Mouse (Mus musculus): ENCODE results near the gene Repin1. TPM values are rescaled to one million over a fixed set of nuclear protein-coding genes. Genes with fewer than 3 reads are reported as not detected.

Repin1 gene
- polyA plus RNA-seq, 1 experiment = 34.2 TPM

- TF ChIP-seq CTCF (IDR thresholded peaks at IDR 0.05; ENCODE audit: insufficient read depth, low read length) (no peak), POLR2A (IDR thresholded peaks at IDR 0.05; ENCODE audit: borderline replicate concordance, extremely low read depth, low read depth, low read length) (no peak)
- H3K4me1 ChIP-seq (ENCODE audit: control insufficient read depth, insufficient read depth, low read length) = peaks cover 2% of the 10 kb centered on the region; the same call in 1 of the 2 replicates
- H3K4me3 ChIP-seq (replicated peaks; ENCODE audit: extremely low read depth, low read depth, low read length) = no peak overlapping the region
- 36% methylated on average over 10 of the region's 10 CpGs for whole genome bisulfite sequencing
- DNase-seq = no peak
Measured at GRCm38 (mm10) chr6:48573280-48573679, 20.4 kb upstream of the Repin1 start.

GRCm38 (mm10) chr6:48573981-48574380 lies 19.7 kb upstream of the Repin1 start:
- H3K4me3 ChIP-seq (replicated peaks; ENCODE audit: extremely low read depth, low read depth, low read length) = no peak overlapping the region
- TF ChIP-seq CTCF (IDR thresholded peaks at IDR 0.05; ENCODE audit: insufficient read depth, low read length) (no peak), POLR2A (IDR thresholded peaks at IDR 0.05; ENCODE audit: borderline replicate concordance, extremely low read depth, low read depth, low read length) (no peak)
- 69% methylated on average over 3 of the region's 3 CpGs for WGBS
- DNase-seq = no peak
- no peaks in the 10 kb centered on the region for H3K4me1 ChIP-seq (ENCODE audit: control insufficient read depth, insufficient read depth, low read length)

DNA sequence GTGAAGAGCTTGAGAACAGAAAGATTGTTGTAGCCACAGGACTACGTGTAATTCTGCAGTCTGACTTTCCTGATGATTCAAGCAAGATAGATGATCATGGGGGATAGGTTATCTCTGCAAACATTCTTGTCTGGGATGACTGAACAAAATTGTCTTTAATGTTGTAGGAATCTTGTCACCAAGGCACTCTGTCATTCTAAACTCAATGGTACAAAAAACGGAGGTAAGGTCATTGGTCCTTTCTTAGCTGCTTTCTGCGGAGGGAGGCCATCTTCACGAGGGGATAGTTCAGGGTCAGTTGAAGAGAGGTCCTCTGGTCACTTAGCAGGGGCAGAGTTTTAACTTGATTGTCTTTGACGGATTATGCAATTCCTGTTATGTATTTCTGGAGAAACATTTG lies 14.9 kb upstream of the Repin1 start:
- WGBS = 27% methylated on average over 5 of the region's 5 CpGs
- TF ChIP-seq CTCF (IDR thresholded peaks at IDR 0.05; ENCODE audit: insufficient read depth, low read length) (no peak), POLR2A (IDR thresholded peaks at IDR 0.05; ENCODE audit: borderline replicate concordance, extremely low read depth, low read depth, low read length) (no peak)
- no peaks in the 10 kb centered on the region for H3K4me1 ChIP-seq (ENCODE audit: control insufficient read depth, insufficient read depth, low read length)
- no peak for DNase-seq
- no peak overlapping the region for H3K4me3 ChIP-seq (replicated peaks; ENCODE audit: extremely low read depth, low read depth, low read length)

GRCm38 (mm10) chr6:48579215-48579648 lies 14.5 kb upstream of the Repin1 start:
- no peak overlapping the region for H3K4me3 ChIP-seq (replicated peaks; ENCODE audit: extremely low read depth, low read depth, low read length)
- no peak for DNase-seq
- WGBS = 12% methylated on average over 5 of the region's 5 CpGs

DNA sequence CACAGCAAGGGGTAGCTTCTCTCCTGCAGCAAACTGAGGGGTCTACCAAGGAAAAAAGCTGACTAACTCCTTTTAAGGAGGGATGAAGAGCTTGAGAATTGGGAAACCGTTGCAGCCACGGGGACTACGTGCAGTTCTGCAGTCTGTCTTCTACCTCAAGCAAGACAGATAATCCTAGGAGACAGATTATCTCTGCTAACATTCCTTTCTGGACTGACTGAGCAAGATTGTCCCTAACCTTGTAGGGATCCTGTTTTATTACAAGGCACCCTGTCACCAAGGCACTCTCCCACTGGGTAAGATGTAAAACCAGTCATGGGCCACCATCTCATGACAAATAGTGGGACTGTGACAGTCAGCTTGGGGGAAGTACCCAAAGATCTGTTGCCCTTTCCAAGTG lies 12.4 kb upstream of the Repin1 start:
- Histone ChIP-seq H3K4me1 (ENCODE audit: control insufficient read depth, insufficient read depth, low read length) (no peaks in the 10 kb centered on the region), H3K4me3 (replicated peaks; ENCODE audit: extremely low read depth, low read depth, low read length) (no peak overlapping the region)
- DNase-seq = no peak
- TF ChIP-seq POLR2A (IDR thresholded peaks at IDR 0.05; ENCODE audit: borderline replicate concordance, extremely low read depth, low read depth, low read length) (no peak), CTCF (IDR thresholded peaks at IDR 0.05; ENCODE audit: insufficient read depth, low read length) (no peak)
- 41% methylated on average over 3 of the region's 3 CpGs for WGBS

More at GRCm38 (mm10) chr6:48579215-48579648, 14.5 kb upstream of the Repin1 start:
- no peaks in the 10 kb centered on the region for H3K4me1 ChIP-seq (ENCODE audit: control insufficient read depth, insufficient read depth, low read length)
- no peak for TF ChIP-seq POLR2A (IDR thresholded peaks at IDR 0.05; ENCODE audit: borderline replicate concordance, extremely low read depth, low read depth, low read length)
- TF ChIP-seq CTCF (IDR thresholded peaks at IDR 0.05; ENCODE audit: insufficient read depth, low read length) = no peak

GRCm38 (mm10) chr6:48582037-48582436 lies 11.6 kb upstream of the Repin1 start:
- Histone ChIP-seq H3K4me3 (replicated peaks; ENCODE audit: extremely low read depth, low read depth, low read length) (no peak overlapping the region), H3K4me1 (ENCODE audit: control insufficient read depth, insufficient read depth, low read length) (no peaks in the 10 kb centered on the region)
- DNase-seq = no peak
- TF ChIP-seq POLR2A (IDR thresholded peaks at IDR 0.05; ENCODE audit: borderline replicate concordance, extremely low read depth, low read depth, low read length) (no peak), CTCF (IDR thresholded peaks at IDR 0.05; ENCODE audit: insufficient read depth, low read length) (no peak)
- 75% methylated on average over 3 of the region's 3 CpGs for WGBS

DNA sequence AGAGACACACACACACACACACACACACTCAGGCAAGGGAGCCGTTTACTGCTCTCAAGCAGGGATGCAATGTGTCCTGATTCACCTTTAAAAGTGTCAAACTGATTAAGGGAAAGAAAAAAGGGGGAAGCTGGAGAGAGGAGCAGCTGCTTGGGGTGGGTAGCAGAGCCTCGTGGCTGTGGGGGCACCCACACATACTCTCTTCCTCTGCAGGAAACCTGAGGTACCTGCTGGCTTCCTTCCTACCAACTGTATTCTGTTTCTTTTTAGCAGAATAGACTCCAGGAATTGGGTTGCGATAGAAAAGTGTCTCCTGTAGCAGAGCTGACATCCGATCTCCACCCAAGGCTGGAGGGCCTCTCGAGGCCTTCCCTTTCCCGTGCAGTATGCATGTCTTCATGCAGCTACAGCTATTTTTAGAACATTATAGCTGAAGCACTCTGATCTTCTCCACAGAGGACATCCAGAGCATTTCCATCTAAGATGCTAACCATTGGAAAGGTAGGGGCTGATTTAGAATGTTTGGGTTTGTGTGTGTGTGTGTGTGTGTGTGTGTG lies 4.4 kb upstream of the Repin1 start, which contains the start of gene Gm45021:
Gene Gm45021, plus strand, starts transcription at position 417 of the 557 bp plus-strand sequence.
- Histone ChIP-seq H3K4me1 (ENCODE audit: control insufficient read depth, insufficient read depth, low read length) (no peaks in the 10 kb centered on the region), H3K4me3 (replicated peaks; ENCODE audit: extremely low read depth, low read depth, low read length) (no peak within 1 kb of the TSS)
- WGBS = 17% methylated on average over 6 of the region's 6 CpGs
- DNase-seq = no peak
- TF ChIP-seq CTCF (IDR thresholded peaks at IDR 0.05; ENCODE audit: insufficient read depth, low read length) = no peak
- no peak for TF ChIP-seq POLR2A (IDR thresholded peaks at IDR 0.05; ENCODE audit: borderline replicate concordance, extremely low read depth, low read depth, low read length)

GRCm38 (mm10) chr6:48591221-48591845 lies 2.4 kb upstream of the Repin1 start:
- TF ChIP-seq POLR2A (IDR thresholded peaks at IDR 0.05; ENCODE audit: borderline replicate concordance, extremely low read depth, low read depth, low read length) = no peak
- no peak for TF ChIP-seq CTCF (IDR thresholded peaks at IDR 0.05; ENCODE audit: insufficient read depth, low read length)
- WGBS = 82% methylated on average over 3 of the region's 3 CpGs

DNA sequence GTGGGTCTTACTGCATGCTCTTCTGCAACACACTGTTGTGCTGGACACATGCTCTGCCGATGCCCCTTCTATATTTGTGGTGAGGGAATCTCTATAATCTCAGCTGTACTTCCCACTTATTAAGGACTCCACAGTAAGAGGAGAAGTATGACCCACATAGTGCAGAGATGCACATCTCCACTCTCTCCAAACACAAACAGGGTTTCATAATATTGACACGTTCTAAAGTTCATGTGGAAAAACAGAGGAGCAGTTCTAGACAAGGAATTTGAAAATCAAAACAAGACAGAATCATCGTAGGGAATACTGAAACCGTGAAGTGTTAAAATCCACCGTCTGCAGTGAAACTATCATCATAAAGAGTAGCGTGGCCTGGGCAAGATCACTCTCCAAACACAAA lies 1.8 kb upstream of the Repin1 start:
- TF ChIP-seq POLR2A (IDR thresholded peaks at IDR 0.05; ENCODE audit: borderline replicate concordance, extremely low read depth, low read depth, low read length) (no peak), CTCF (IDR thresholded peaks at IDR 0.05; ENCODE audit: insufficient read depth, low read length) (no peak)
- Histone ChIP-seq H3K4me1 (ENCODE audit: control insufficient read depth, insufficient read depth, low read length) (0 out of 2 replicates have a peak, but pooled peaks cover 3% of the 10 kb centered on the region), H3K4me3 (replicated peaks; ENCODE audit: extremely low read depth, low read depth, low read length) (no peak overlapping the region)
- WGBS = 81% methylated on average over 6 of the region's 6 CpGs
- DNase-seq = no peak

More at GRCm38 (mm10) chr6:48591221-48591845, 2.4 kb upstream of the Repin1 start:
- no peak for DNase-seq
- Histone ChIP-seq H3K4me1 (ENCODE audit: control insufficient read depth, insufficient read depth, low read length) (0 out of 2 replicates have a peak, but pooled peaks cover 3% of the 10 kb centered on the region), H3K4me3 (replicated peaks; ENCODE audit: extremely low read depth, low read depth, low read length) (no peak overlapping the region)

Data from lung, adult 2 months (tissue).